Mouse (Mus musculus) erythroblast, adult 5-6 weeks (primary cell): ENCODE measurements around the gene Nipbl. TPM values are rescaled to one million over a fixed set of nuclear protein-coding genes. Genes with fewer than 3 reads are reported as not detected.

Source experiments
- ATAC-seq: replicated peaks from 2 replicates; pipeline ENCODE4 v1.8.0; 2016; ENCODE audit warnings: moderate number of reproducible peaks, mild to moderate bottlenecking, moderate TSS enrichment, inconsistent platforms; ENCODE audit not compliant: poor library complexity, low FRiP score, severe bottlenecking
- total RNA-seq, 2 experiments: library from RNA; stranded (forward) in 1 of 2; stranded (reverse) in 1 of 2; fragments of 150-400 nt in 1 of 2; fragments of 200-764, 138-1000 nt in 1 of 2; gene quantifications; 2 replicates each; pipeline versions ENCODE4 v1.2.3 to v1.2.4; 2015 to 2017; ENCODE audit warnings: low replicate concordance in 2 of 2

Gene Nipbl
- total RNA-seq, 2 experiments from 2014 or later: 41.7 to 49.8 TPM

DNA sequence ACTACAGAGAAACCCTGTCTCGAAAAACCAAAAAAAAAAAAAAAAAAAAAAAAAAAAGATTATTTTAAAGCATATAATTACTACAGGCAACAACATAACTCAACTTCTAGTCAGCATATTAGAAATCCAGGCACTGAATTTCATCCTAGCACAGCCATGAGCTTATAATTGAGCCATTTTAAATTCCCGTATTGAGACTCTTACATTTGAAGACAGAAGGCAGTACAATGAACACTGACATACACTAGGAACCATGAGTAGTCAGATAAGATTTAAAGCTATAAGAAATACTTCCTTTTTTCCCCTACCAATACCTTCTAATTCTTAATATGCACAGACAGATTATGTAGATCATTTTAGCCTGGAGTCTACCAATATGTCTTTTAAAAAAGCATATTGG lies 11.7 kb downstream of the Nipbl start:
- no peak for ATAC-seq

DNA sequence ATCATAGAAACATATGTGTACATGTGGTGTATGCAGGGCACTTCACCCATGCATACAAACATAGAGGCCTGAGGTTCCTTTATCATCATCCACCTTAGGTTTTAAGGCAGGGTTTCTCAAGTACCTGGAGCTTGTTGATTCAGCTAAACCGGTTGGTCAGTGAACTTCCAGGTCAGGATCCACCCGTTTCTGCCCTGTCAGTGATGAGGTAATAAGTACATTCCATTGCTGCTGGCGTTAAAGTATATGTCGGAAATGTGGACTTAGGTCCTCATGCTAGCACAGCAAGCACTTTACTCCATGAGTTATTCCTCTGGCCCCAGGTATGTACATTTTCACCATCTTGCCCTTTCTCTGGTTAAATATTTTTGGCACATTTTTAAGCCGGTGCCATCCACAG lies 14.8 kb downstream of the Nipbl start:
- no peak for ATAC-seq

DNA sequence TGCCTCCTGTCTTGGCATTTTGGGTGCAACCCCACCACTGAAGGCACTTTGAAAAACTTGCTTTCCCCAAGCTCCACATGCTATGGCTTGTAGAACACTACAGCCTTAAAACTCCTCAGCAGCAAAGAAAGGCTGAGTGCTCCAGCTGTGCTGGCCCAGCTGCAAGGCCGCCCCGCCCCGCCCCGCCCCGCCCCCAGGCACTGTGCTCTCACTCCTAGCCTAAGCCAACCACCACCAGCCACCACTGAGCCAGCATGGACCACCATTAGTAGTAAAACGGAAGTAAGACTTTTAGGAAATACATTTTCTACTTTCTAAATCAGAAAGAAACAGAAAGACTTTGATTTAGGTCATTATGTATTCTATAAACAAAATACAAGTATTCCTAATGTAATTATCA lies 23.4 kb downstream of the Nipbl start:
- no peak; the same call in 1 of the 2 replicates for ATAC-seq

DNA sequence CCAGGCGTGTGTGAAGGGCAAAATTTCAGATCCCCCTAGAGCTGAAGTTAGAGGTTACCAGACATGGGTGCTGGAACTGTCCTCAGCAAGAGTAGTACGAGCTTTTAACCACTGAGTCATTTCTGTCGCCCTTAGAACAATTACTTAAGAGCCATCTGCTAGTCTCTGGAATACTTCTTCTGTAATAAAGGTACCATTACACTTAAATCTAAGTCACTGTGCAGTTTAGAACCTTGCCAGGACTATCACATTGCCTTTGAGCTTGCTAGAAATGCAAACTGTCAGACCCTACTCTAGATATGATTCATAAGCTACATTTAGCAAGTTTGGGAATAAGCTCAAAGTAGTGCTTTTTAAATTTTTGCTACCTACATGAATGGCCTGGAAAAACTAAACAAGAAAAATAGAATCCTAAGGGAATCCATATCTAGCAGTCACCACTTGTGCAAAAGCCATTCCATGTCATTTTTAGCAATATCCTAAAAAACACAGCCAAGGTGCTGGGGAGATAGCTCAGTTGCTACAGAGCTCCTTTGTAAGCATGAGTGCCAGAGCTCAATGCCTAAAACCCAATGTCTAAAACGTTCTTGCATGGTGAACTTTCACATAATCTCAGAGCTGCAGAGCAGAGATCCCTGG lies 27.6 kb downstream of the Nipbl start:
- no peak for ATAC-seq

DNA sequence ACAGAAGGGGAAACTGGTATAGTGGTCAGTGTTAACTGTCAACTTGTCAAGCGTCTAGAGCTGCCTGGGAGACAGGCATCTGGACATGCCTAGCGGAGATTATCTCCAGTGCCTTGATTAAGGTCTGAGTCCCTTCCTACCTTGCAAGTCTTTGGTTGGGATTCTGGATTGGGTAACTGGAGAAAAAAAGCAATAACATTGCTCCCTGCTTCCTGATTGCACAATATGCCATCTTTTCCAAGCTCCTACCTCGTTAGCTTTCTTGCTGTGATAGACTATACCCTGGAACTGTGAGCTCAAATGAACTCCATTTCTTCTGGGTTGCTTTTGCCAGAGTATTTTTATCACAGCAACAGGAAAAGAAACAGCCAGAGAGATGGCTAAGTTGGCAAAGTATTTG lies 30.9 kb downstream of the Nipbl start:
- ATAC-seq: no peak

DNA sequence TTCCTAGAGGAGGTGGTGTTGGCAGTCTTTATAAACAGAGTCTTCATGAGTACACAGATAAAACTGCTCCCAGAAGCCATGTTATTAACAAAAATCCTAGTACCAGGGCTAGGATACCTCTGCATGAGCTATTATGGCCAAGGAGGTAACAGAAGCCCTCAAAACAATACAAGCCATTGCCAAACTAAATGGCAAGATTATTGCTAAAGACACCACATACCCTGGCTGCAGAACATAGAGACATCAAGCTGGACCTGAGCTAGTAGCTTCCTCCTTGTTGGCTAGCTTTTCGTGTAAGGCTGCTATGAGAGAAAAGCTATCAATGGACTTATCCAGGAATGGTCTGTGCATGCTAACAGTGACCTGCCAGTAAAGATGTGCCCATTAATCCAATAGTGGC lies 32.4 kb downstream of the Nipbl start:
- no peak for ATAC-seq

DNA sequence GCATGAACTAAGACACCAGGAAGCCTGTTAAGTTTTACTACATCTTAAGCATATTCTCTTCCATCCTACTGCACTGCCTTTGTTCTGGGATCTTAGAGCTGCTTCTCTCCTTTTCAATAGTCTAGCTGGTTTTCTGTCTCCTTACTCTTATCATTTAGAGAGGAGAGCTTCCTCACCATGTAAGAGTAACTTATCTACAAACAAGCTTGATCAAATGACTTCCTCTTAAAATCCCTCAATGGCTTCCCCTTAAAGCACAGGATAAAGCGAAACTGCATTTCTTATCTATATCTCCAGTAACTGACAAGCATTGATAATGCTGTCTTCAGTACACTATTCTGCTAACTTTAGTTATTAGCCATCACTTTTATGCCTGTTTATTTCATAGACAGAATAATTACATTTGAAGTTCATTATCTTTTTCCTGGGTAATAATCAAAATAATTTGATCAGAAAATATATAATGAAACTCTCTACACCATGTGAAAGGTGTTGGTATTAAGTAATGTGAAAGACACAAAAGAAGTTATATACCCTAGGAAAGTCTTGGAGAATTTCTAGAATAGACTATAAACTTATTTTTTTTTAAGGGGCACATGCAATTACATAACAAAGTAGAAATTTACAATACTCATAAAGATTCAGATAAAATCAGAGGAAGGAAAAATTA lies 33.0 kb downstream of the Nipbl start:
- ATAC-seq: no peak

DNA sequence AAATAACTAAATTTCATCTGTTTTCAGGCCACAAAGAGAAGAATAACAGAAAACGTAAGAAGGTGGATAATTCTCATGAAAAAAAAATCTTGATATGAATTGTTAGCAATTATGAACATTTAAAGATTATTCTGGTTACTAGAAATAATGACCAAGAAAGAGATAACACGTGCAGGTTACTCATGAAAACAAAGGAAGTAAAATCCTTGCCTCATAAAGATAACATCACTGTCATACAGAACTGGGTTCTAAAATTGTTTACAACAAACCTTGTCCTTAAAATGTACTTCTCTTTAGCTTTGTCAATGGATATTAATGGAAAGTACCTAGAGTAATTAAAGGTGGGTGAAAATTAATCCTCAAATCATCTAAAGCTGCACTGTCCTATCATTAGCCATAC lies 37.2 kb downstream of the Nipbl start:
- ATAC-seq: no peak

DNA sequence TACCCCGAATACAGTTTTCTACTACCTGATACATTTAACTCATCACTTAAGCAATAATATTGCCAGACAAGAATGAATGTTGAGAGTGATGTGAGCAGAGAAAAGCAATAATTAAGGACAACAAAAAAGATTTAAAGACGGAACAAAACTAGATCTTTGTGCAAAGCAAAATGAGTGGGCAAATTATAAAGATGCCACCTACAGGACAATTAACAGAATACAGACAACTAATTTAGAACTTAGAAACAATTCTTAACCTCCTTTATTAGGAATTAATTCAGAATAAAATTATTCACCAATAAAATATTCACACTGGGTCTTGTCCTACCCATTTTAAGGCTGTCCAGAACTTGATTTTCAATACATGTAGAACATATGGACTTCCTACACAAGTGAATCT lies 38.0 kb downstream of the Nipbl start:
- no peak for ATAC-seq

DNA sequence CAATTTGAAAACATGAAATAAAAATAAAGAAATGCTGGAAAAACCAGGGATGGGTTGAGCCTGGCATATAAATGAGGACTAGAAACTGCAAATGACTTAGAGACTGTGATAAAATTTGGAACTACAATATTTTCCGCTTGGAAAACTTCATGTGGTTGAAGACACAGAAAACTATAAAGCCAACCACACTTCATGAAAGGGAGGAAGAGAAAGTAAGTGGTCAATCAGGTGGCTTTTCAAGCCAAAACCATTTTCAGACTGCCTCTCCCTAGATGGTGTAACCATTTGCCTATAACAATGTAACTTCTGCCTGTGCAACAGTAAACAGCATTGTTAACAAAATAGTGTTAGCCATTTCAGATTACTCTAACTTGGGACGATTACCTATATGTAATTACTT lies 41.7 kb downstream of the Nipbl start:
- no peak for ATAC-seq

DNA sequence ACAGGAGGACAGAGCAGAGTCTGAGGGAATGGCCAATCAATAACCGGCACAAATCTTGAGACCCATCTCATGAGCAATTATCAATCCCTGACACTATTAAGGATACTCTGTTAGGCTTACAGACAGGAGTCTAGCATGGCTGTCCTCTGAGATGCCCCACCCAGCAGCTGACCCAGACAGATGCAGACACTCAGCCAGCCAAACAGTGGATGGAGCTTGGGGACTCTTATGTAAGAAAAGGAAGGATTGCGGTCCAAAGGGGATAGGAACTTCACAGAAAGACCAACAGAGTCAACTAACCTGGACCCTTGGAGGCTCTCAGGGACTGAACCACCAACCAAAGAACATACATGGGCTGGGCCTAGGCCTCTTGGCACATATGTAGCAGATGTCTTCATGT lies 42.7 kb downstream of the Nipbl start:
- ATAC-seq: no peak

DNA sequence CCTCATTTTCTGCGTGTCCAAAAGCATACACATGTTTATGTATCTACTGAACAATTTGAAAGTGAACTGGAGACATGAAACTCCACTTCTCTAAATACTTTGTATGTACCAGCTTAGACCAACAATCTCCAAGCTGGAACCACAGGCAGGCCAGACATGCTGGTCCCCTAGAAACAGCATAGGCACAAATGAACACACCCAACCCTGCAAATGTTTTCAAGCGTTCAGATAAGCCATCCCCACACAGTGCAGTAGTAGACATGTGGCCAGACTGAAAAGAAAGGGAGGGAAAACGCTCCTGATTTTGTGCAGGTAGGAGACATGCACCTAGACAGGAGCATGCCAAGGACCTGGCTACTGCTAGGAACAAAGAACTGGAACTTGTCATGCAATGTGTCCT lies 52.5 kb downstream of the Nipbl start:
- no peak for ATAC-seq

DNA sequence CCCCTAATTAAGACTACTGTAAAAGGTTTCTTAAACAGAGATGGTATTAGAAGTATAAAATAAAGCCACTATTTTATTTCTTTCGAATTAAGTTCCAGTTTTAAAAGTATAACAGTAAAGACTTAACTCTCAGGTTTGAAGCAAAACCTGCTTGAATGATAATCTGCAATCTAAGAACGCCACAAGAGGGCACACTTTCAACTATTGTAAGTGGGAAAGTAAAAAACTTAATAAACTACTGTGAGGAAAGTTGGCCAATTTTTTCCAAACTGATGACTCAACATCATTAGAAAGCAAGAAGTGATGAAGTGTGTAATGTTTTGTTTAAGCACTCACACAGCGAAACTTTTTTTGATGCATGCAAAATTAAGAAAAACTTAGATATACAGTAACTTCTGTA lies 62.0 kb downstream of the Nipbl start:
- no peak for ATAC-seq

DNA sequence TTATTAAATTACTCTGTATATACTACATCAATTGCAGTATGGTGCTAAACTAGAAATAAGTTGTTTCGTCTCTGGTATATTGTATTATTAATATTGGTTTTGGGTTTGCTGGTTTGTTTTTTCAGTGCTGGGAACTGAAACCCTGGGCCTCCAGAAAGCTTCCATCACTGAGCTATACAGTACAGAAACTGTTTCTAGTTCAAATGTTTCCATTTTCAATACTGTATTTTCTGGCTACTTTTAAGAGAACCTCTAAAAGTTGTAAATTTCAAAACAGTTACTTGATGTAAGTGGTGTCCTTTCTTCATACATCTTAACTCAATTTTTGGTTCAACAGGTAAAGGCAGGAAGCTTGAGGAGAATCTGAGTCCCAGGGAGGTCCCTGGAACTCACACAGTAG lies 68.6 kb downstream of the Nipbl start:
- no peak for ATAC-seq

DNA sequence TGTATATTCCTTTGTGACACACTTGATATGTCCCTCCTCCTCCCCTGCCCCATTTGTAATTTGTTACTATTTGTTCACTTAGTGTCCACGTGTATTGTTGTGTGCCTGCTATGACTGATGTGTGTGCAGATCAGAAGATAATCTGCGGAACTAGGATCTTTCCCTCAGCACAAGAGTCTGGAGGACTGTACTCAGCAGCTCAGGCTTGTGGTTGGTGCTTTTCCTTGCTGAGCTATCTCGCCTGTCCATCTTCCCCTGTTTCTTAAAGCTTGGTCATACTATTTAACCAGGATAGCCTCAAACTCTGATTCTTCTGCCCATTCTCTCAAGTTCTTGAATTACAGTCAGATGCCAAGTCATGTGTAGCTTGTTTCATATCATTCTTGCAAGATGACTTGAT lies 69.5 kb downstream of the Nipbl start:
- ATAC-seq: no peak

DNA sequence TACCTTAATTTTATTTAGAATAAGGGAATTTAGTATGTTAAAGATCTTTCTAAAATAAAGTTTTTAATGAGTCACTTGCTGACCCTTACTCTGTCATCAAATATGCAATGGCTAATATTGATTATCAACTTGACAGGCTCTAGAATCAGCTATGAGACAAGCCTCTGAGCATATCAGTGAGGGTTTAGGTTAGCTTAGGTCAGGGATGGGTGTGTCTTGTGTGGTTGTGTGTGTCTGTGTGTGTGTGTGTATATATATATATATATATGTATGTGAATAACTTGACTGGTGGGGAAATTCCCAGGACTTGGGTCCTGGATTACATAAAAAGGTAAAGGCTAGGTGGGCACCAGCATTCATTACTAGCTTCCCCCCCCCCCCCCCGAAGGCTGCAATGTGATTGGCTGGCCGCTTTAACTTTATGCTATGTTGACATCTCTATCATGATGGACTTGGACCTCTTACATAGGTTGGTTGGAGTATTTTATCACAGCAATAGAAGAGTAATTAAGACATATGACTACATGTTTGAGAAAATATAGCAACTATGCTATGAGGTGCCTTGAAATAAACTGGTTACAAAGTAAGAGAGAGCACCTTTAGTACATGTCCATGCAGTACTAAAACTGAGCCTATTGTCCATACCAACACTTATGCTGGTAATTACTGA lies 97.0 kb downstream of the Nipbl start:
- no peak for ATAC-seq

DNA sequence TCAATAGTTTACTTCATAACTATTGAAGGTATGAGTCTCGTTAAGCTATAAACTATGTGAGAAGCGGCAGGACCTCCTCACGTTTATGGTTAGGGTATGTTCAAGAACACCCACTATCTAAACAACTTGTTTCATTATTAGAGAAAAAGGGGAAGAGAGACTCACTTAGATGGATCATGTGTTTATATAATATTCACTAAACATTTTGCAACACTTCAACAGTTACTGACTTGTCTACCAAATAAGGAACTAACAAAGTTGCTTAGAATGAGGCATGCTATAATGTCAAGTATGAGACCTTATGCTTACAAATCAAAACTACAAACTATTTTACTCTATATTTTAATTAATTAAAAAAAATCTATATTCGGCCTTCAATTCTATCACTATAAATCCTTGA lies 103.7 kb downstream of the Nipbl start:
- no peak for ATAC-seq

DNA sequence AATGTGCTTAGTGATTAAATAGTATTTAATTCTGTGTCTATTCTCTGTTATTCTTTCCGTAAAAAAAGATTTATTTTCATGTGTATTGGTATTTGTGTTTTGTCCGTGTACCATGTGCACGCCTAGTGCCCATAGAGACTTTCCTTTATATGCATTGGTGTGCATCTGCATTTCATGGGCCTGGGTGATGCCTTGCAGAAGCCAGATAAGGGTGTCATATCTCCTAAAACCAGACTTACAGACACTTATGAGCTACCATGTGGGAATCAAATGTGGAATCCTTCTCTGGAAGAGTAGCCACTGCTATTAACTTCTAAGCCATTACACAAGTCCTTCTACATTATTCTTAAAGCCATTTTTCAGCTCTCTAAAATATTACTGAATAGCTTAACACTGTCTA lies 112.7 kb downstream of the Nipbl start:
- peak; percentile 95 for ATAC-seq

DNA sequence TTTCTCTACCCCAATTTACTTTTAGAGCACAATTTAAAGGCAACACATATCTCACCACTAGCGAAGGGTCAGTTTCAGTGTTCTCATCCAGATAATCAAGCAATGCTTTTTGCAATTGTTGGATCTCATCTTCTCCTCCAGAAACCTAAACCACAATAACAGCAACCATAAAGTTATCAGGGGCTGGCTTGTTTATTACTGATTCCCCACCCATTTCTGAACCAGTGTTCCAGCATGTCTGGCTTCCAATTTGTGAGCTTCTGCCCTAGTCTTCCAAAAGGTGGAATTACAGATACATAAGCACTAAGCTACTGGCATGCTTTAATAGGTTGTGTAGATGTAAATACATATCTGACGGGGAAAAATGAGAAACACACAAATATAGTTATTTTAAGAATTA lies 118.6 kb downstream of the Nipbl start:
- no peak for ATAC-seq

DNA sequence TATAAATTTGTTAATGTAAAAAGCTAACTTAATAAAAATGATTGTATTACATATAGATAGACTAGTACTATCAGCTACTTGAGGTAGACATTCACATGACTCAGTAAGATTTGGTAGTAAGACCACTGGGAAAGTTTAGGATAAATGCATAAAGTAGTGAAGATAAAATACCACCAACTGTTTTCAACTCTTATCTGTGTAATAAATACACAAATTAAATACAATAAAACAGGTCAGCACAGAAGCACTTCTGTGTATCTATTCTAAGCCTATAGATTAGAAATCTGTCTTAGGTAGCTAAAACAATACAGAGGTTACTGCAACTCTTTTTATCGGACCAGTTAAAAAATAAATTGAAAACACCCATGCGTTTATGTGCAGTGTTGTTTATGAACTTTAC lies 119.4 kb downstream of the Nipbl start:
- ATAC-seq: no peak

DNA sequence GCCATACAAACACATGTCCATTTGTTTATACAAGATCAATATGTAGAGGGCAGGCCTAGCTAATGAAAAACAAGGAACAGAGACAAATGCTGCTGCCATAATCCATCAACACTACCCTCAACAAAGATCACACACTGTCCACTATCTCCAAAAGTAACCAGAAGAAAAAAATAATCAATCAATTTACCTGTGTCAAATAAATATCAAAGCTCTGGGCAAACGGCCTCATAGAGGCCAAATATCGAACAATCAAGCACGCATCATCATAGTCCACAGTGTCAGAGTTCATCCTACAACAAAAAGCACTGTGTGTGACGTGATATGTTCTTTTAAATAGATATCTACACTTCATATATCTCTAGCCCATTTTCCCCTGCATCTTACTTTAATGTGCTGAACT lies 120.2 kb downstream of the Nipbl start:
- ATAC-seq: no peak

DNA sequence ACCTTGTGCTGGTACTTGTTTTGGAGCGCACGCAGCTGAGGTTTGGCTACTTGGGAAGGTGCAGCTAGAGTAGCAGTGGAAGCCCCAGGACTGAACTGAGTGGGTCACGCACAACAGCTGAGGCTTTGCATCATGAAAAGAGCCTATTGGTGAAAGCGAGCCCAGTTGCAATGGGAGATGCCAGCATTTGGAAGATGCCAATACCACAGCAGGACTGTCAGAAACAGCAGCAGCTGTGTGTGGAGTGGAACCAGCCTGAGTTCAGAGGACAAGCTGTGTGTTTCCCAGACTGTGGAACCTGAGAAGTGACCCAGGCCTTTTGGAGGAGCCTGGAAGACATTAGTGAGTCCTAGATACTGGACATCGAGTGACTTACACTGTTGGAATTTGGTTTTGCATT lies 122.8 kb downstream of the Nipbl start:
- ATAC-seq: no peak
